Mouse (Mus musculus) midbrain, embryonic 16.5 days (tissue): Measurements from ENCODE around the gene Tnfrsf17. TPM values are rescaled to one million over a fixed set of nuclear protein-coding genes. Genes with fewer than 3 reads are reported as not detected.

Experiments used
- ATAC-seq: fragments of 200-750 bp; cut with Nextera tagmentation; 2 replicates; pipeline ENCODE4 v1.8.0; 2017; ENCODE audit warnings: moderate TSS enrichment
- H3K27ac ChIP-seq: fragments of 300-500 bp; sonication (generic); 2 replicates; pipeline ENCODE4 v1.5.1; 2014; ENCODE audit warnings: mild to moderate bottlenecking, low read length, mixed read lengths
- H3K27me3 ChIP-seq: fragments of 300-500 bp; sonication (generic); 2 replicates; pipeline ENCODE4 v1.6.1; 2014; ENCODE audit warnings: low read depth, low read length, mixed read lengths; ENCODE audit not compliant: control insufficient read depth, insufficient read depth
- H3K36me3 ChIP-seq: fragments of 300-500 bp; sonication (generic); 2 replicates; pipeline ENCODE4 v1.6.1; 2014; ENCODE audit warnings: mild to moderate bottlenecking, low read length, moderate library complexity, mixed read lengths; ENCODE audit not compliant: control insufficient read depth, insufficient read depth
- H3K4me1 ChIP-seq: fragments of 300-500 bp; sonication (generic); 2 replicates; pipeline ENCODE4 v1.6.1; 2014; ENCODE audit warnings: mild to moderate bottlenecking, low read length, mixed read lengths; ENCODE audit not compliant: control insufficient read depth, insufficient read depth
- H3K4me2 ChIP-seq: fragments of 300-500 bp; sonication (generic); 2 replicates; pipeline ENCODE4 v1.6.1; 2014; ENCODE audit warnings: mild to moderate bottlenecking, low read length, mixed read lengths
- H3K4me3 ChIP-seq: fragments of 300-500 bp; sonication (generic); 2 replicates; pipeline ENCODE4 v1.5.1; 2014; ENCODE audit warnings: low read depth, mild to moderate bottlenecking, low read length, moderate library complexity, mixed read lengths
- H3K9ac ChIP-seq: fragments of 300-500 bp; sonication (generic); 2 replicates; pipeline ENCODE4 v1.6.1; 2014; ENCODE audit warnings: low read depth, low read length, mixed read lengths
- H3K9me3 ChIP-seq: fragments of 300-500 bp; sonication (generic); replicated peaks from 2 replicates; pipeline ENCODE4 v1.6.1; 2014; ENCODE audit warnings: mild to moderate bottlenecking, low read length, mixed read lengths; ENCODE audit not compliant: control insufficient read depth, poor library complexity, severe bottlenecking
- WGBS: fragments of 180-500 bp; shearing (Covaris S2); extraction: QIAGEN DNeasy Blood & Tissue Kit; methylation state at CpG from one replicate; pipeline ENCODE4 v1.1.7; 2014; 5-methylcytosine and 5-hydroxymethylcytosine counted together
- polyA plus RNA-seq: library from polyadenylated mRNA; unstranded; fragments of >200 nt; fragmentation: Nextera tagmentation; extraction: Ambion mirVana; gene quantifications from 2 replicates; pipeline ENCODE4 v1.2.1, GENCODE M21; 2015

The Tnfrsf17 gene
- polyA plus RNA-seq, 1 experiment from 2014 or later, result not detected

- Histone ChIP-seq H3K36me3 (no peaks in the 10 kb centered on the region), H3K4me2 (peak within 1 kb of the TSS; percentile 92), H3K4me1 (peaks cover 12% of the 10 kb centered on the region), H3K9ac (peak within 1 kb of the TSS; percentile 88), H3K9me3 (no peaks in the 10 kb centered on the region), H3K4me3 (peak within 1 kb of the TSS; percentile 88), H3K27me3 (no peaks in the 10 kb centered on the region), H3K27ac (peak within 1 kb of the TSS; percentile 88)
- ATAC-seq, result peak; percentile 99
- WGBS, result 6% methylated on average over 38 of the region's 61 CpGs
Measured at GRCm38 (mm10) chr16:11322409-11323323, 9.1 kb downstream of the Tnfrsf17 start, which contains the start of gene Snx29. Gene Snx29, plus strand, starts transcription at chr16:11322908.

GRCm38 (mm10) chr16:11323324-11324051 is 9.9 kb downstream of the Tnfrsf17 start:
- H3K9ac ChIP-seq, result peak overlapping the region; percentile 88
- no peaks in the 10 kb centered on the region for H3K27me3 ChIP-seq
- H3K4me3 ChIP-seq, result peak overlapping the region; percentile 88
- 2% methylated on average over 17 of the region's 17 CpGs for WGBS
- no peaks in the 10 kb centered on the region for H3K36me3 ChIP-seq
- H3K4me1 ChIP-seq, result peaks cover 12% of the 10 kb centered on the region
- peak; percentile 40 for ATAC-seq
- H3K27ac ChIP-seq, result peak overlapping the region; percentile 88
- no peaks in the 10 kb centered on the region for H3K9me3 ChIP-seq
- H3K4me2 ChIP-seq, result peak overlapping the region; percentile 92

GRCm38 (mm10) chr16:11330081-11330800 is 16.6 kb downstream of the Tnfrsf17 start:
- Histone ChIP-seq H3K27ac (no peak overlapping the region), H3K4me1 (no peaks in the 10 kb centered on the region), H3K9ac (no peak overlapping the region), H3K4me3 (no peak overlapping the region), H3K27me3 (no peaks in the 10 kb centered on the region), H3K9me3 (no peaks in the 10 kb centered on the region), H3K4me2 (no peak overlapping the region), H3K36me3 (no peaks in the 10 kb centered on the region)
- ATAC-seq, result no peak
- 95% methylated on average over 3 of the region's 3 CpGs for WGBS

GRCm38 (mm10) chr16:11331030-11331429 is 17.4 kb downstream of the Tnfrsf17 start:
- ATAC-seq, result no peak
- WGBS, result 86% methylated on average over 1 of the region's 1 CpGs

GRCm38 (mm10) chr16:11343292-11343815 is 29.7 kb downstream of the Tnfrsf17 start:
- Histone ChIP-seq H3K27me3 (no peaks in the 10 kb centered on the region), H3K9ac (no peak overlapping the region), H3K4me3 (no peak overlapping the region), H3K4me1 (no peaks in the 10 kb centered on the region), H3K27ac (no peak overlapping the region), H3K9me3 (no peaks in the 10 kb centered on the region), H3K4me2 (no peak overlapping the region), H3K36me3 (no peaks in the 10 kb centered on the region)
- no peak for ATAC-seq
- 93% methylated on average over 4 of the region's 4 CpGs for WGBS

More at GRCm38 (mm10) chr16:11331030-11331429, 17.4 kb downstream of the Tnfrsf17 start:
- no peaks in the 10 kb centered on the region for H3K36me3 ChIP-seq
- H3K4me2 ChIP-seq, result no peak overlapping the region
- no peak overlapping the region for H3K4me3 ChIP-seq
- H3K4me1 ChIP-seq, result no peaks in the 10 kb centered on the region
- H3K9ac ChIP-seq, result no peak overlapping the region
- no peak overlapping the region for H3K27ac ChIP-seq
- H3K9me3 ChIP-seq, result no peaks in the 10 kb centered on the region
- no peaks in the 10 kb centered on the region for H3K27me3 ChIP-seq

GRCm38 (mm10) chr16:11351903-11352302 is 38.3 kb downstream of the Tnfrsf17 start:
- no peak overlapping the region for H3K4me2 ChIP-seq
- H3K4me3 ChIP-seq, result no peak overlapping the region
- no peak overlapping the region for H3K9ac ChIP-seq
- no peak overlapping the region for H3K27ac ChIP-seq
- WGBS, result 69% methylated on average over 7 of the region's 7 CpGs
- no peaks in the 10 kb centered on the region for H3K9me3 ChIP-seq
- H3K36me3 ChIP-seq, result 0 out of 2 replicates have a peak, but pooled peaks cover 9% of the 10 kb centered on the region
- no peak for ATAC-seq
- no peaks in the 10 kb centered on the region for H3K27me3 ChIP-seq
- no peaks in the 10 kb centered on the region for H3K4me1 ChIP-seq

- WGBS, result 79% methylated on average over 5 of the region's 5 CpGs
- Histone ChIP-seq H3K36me3 (peaks cover 6% of the 10 kb centered on the region; the same call in 1 of the 2 replicates), H3K4me2 (no peak overlapping the region), H3K9ac (no peak overlapping the region), H3K27me3 (no peaks in the 10 kb centered on the region), H3K27ac (no peak overlapping the region), H3K4me3 (no peak overlapping the region), H3K9me3 (no peaks in the 10 kb centered on the region), H3K4me1 (no peaks in the 10 kb centered on the region)
- ATAC-seq, result no peak
Measured at GRCm38 (mm10) chr16:11359173-11359572, 45.6 kb downstream of the Tnfrsf17 start.

- H3K36me3 ChIP-seq, result peaks cover 3% of the 10 kb centered on the region; the same call in 1 of the 2 replicates
- WGBS, result 17% methylated on average over 10 of the region's 10 CpGs
- no peak for ATAC-seq
- H3K27me3 ChIP-seq, result no peaks in the 10 kb centered on the region
- no peaks in the 10 kb centered on the region for H3K9me3 ChIP-seq
- H3K4me3 ChIP-seq, result no peak overlapping the region
- no peak overlapping the region for H3K27ac ChIP-seq
- no peak overlapping the region for H3K9ac ChIP-seq
- H3K4me2 ChIP-seq, result no peak overlapping the region
- no peaks in the 10 kb centered on the region for H3K4me1 ChIP-seq
Measured at GRCm38 (mm10) chr16:11359919-11360318, 46.3 kb downstream of the Tnfrsf17 start.
